Mouse (Mus musculus) embryonic facial prominence, embryonic 15.5 days (tissue): Measurements from ENCODE around the gene Mtx3. TPM values are rescaled to one million over a fixed set of nuclear protein-coding genes. Genes with fewer than 3 reads are reported as not detected.
"Not testable (repeated sequence)": the region's sequence is repeated elsewhere in the genome, so short reads cannot be mapped to it uniquely, and the experiment has no call there.

ENCODE experiments used
- ATAC-seq: fragments of 200-750 bp; cut with Nextera tagmentation; 2 replicates; pipeline ENCODE4 v1.8.0; 2017; ENCODE audit warnings: low read depth, moderate TSS enrichment; ENCODE audit not compliant: insufficient number of reproducible peaks, low FRiP score, low TSS enrichment
- H3K27ac ChIP-seq: fragments of 300-500 bp; sonication (generic); replicated peaks from 2 replicates; pipeline ENCODE4 v1.5.1; 2015; ENCODE audit warnings: mild to moderate bottlenecking, inconsistent platforms
- H3K27me3 ChIP-seq: fragments of 300-500 bp; sonication (generic); 2 replicates; pipeline ENCODE4 v1.6.1; 2015; ENCODE audit warnings: inconsistent platforms
- H3K36me3 ChIP-seq: fragments of 300-500 bp; sonication (generic); 2 replicates; pipeline ENCODE4 v1.6.1; 2015; ENCODE audit warnings: mild to moderate bottlenecking, inconsistent platforms
- H3K4me1 ChIP-seq: fragments of 300-500 bp; sonication (generic); 2 replicates; pipeline ENCODE4 v1.6.1; 2015; ENCODE audit warnings: inconsistent platforms
- H3K4me2 ChIP-seq: fragments of 300-500 bp; sonication (generic); replicated peaks from 2 replicates; pipeline ENCODE4 v1.6.1; 2015; ENCODE audit warnings: mild to moderate bottlenecking, inconsistent platforms
- H3K4me3 ChIP-seq: fragments of 300-500 bp; sonication (generic); replicated peaks from 2 replicates; pipeline ENCODE4 v1.5.1; 2015; ENCODE audit warnings: mild to moderate bottlenecking, inconsistent platforms
- H3K9ac ChIP-seq: fragments of 300-500 bp; sonication (generic); 2 replicates; pipeline ENCODE4 v1.6.1; 2015; ENCODE audit warnings: inconsistent platforms
- H3K9me3 ChIP-seq: fragments of 300-500 bp; sonication (generic); replicated peaks from 2 replicates; pipeline ENCODE4 v1.6.1; 2016; ENCODE audit warnings: inconsistent platforms
- WGBS: fragments of 180-500 bp; shearing (Covaris S2); methylation state at CpG from one replicate; pipeline ENCODE4 v1.1.7; 2015; 5-methylcytosine and 5-hydroxymethylcytosine counted together
- polyA plus RNA-seq: library from polyadenylated mRNA; unstranded; fragments of >200 nt; fragmentation: Nextera tagmentation; extraction: Ambion mirVana; gene quantifications from 2 replicates; pipeline ENCODE4 v1.2.1, GENCODE M21; 2015

Gene Mtx3
- polyA plus RNA-seq, result 3.2 and 3.8 TPM in 2 replicates

DNA sequence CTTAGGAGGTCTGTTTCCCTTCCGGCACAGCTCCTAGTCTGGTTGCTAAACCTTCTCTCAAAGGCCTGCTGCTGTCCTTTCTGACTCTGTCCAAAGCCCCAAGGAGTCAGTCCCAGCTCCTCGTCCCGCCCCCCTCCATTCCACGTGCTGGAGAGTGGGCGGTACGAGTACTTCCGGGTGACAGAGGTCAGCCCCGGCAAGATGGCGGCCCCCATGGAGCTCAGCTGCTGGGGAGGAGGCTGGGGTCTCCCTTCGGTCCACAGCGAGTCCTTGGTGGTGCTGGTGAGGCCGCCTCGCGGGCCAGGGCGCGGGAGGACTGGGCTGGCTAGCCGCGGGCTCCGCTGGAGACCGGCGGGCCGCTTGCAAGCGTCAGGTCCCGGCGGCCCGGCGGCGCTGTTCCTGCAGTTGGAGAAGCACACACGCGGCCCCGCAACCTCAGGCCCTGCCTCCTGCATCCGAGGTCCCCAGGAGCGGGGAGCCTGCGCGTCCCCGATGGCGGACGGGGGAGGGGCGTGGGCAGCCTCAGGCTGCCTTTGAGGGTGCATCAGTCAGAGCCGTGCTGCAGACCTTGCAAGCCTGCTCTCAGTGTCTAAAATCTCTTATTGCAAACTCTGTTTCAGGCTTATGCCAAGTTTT lies at the start of gene Mtx3:
Gene Mtx3 (plus strand): TSS at position 175 of the 636 bp plus-strand sequence.
- Histone ChIP-seq H3K4me2 (peak within 1 kb of the TSS; percentile 66), H3K4me3 (peak within 1 kb of the TSS; percentile 79), H3K27ac (peak within 1 kb of the TSS; percentile 83), H3K4me1 (no peaks in the 10 kb centered on the region), H3K9me3 (no peaks in the 10 kb centered on the region), H3K9ac (peak within 1 kb of the TSS; percentile 60), H3K27me3 (no peaks in the 10 kb centered on the region; the same call in 1 of the 2 replicates), H3K36me3 (peaks cover 20% of the 10 kb centered on the region)
- ATAC-seq, result peak; percentile 95
- 2% methylated on average over 40 of the region's 40 CpGs for whole genome bisulfite sequencing

DNA sequence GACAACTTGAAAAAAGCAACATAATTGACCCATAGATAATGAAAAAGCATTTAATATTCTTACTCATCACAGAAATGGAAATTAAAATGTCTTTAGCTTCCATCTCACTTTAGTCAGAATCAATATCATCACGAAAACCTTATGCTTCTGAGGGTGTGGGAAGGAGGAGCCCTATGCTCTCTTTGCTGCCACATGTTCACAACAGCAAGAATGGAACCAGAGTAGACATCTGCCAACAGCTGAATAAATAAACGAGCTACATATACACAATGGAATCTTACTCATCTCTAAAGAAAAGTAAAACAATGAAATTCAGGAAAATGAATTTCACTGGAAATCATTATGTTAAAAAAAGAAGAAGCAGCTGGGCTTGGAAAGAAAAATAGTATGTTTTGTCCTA lies 45.7 kb upstream of the Mtx3 start:
- no peak overlapping the region for H3K4me2 ChIP-seq
- peaks cover 20% of the 10 kb centered on the region for H3K27me3 ChIP-seq
- no peaks in the 10 kb centered on the region for H3K36me3 ChIP-seq
- H3K4me1 ChIP-seq, result peaks cover 8% of the 10 kb centered on the region
- no peak overlapping the region for H3K9ac ChIP-seq
- 48% methylated on average over 2 of the region's 2 CpGs for WGBS
- no peak for ATAC-seq
- H3K27ac ChIP-seq, result no peak overlapping the region
- no peak overlapping the region for H3K4me3 ChIP-seq
- H3K9me3 ChIP-seq, result no peaks in the 10 kb centered on the region

DNA sequence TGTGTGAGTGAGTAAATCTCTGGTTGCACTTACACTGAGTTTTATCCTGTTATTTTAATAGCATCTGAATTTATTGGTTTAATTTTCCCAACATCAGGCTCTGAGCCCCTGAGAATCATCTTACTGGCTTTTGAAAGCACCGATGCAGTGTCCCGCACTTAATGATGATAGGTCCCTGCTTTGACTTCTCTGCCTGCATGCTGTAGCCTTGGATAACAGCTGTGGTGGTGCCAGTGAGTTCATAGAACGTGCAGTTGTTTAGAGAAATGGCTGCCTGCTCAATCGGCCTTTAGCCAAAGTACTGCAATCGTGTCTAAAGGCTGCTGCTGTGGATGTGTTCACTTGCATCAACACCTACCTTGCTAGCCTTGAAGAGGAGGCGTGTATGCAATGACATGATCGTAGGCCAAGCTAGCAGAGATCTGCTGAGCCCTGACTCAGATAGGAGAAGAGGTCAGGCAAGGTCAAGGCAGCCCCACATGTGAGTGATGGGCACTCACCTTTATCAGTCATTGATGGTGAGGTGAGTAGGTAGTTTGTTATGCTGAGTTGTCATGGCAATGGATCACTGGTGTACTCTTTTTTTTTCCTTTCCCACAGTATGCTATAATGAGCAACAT lies 45.1 kb upstream of the Mtx3 start:
- Histone ChIP-seq H3K4me2 (no peak overlapping the region), H3K27me3 (peaks cover 15% of the 10 kb centered on the region), H3K4me1 (peaks cover 5% of the 10 kb centered on the region), H3K9me3 (no peaks in the 10 kb centered on the region), H3K9ac (no peak overlapping the region), H3K36me3 (no peaks in the 10 kb centered on the region), H3K27ac (0 out of 2 replicates have a peak overlapping the region, but pooled peaks have one; percentile 39), H3K4me3 (no peak overlapping the region)
- no peak for ATAC-seq
- 62% methylated on average over 7 of the region's 7 CpGs for WGBS

DNA sequence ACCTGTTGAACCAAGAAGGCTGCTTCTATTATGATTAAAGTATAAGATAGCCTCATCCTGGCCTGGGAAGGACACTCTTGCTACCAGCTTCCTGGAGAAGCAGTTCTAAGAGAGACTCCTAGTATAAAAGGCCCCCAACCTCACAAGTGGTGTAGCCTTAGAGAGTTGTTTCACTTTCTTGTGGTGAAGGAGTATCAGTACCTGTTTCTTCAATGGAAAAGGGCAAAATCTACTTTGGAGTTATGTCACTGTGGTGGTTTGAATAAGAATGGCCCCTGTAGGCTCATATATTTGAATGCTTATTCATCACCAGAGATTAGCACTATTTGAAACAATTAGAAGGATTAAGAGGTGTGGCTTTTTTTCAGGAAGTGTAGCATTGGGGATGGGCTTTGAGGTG lies 37.8 kb upstream of the Mtx3 start:
- no peak overlapping the region for H3K9ac ChIP-seq
- no peak overlapping the region for H3K4me3 ChIP-seq
- no peak overlapping the region for H3K4me2 ChIP-seq
- ATAC-seq, result no peak
- H3K9me3 ChIP-seq, result no peaks in the 10 kb centered on the region
- no peaks in the 10 kb centered on the region for H3K4me1 ChIP-seq
- H3K27ac ChIP-seq, result no peak overlapping the region
- no peaks in the 10 kb centered on the region for H3K27me3 ChIP-seq
- no peaks in the 10 kb centered on the region for H3K36me3 ChIP-seq

DNA sequence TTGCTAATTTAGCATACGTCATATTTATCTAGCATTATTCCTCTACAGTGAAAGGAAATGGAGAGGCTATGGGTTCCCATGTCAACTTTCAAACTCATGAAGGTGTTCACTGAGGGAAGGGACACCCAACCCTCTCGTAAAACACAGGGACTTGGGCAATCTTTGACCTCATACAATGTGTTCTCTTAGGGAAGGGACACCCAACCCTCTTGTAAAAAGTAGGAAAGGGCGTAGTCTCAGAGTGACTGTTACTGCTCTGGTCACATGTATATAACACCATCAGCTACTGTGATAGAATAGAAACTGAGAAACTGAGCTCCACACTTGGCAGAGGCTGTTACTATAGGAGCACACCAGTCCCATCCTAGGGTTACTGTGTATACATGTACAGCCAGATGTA lies 36.7 kb upstream of the Mtx3 start:
- Histone ChIP-seq H3K4me2 (no peak overlapping the region), H3K36me3 (no peaks in the 10 kb centered on the region), H3K9ac (no peak overlapping the region), H3K27me3 (no peaks in the 10 kb centered on the region), H3K4me3 (no peak overlapping the region), H3K27ac (no peak overlapping the region), H3K4me1 (no peaks in the 10 kb centered on the region), H3K9me3 (no peaks in the 10 kb centered on the region)
- WGBS, result 86% methylated on average over 3 of the region's 3 CpGs
- ATAC-seq, result no peak

DNA sequence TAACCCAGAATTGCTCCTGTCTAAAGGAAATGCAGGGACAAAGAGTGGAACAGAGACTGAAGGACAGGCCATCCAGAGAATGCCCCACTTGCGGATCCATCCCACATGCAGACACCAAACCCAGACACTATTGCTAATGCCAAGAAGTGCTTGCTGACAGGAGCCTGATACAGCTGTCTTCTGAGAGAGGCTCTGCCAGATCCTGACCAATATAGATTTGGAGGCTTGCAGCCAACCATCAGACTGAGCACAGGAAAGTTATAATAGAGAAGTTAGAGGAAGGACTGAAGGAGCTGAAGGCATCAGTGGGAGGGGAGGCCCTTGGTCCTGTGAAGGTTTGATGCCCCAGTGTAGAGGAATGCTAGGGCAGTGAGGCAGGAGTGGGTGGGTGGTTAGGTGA lies 34.0 kb upstream of the Mtx3 start:
- WGBS, result 85% methylated on average over 1 of the region's 1 CpGs
- H3K4me1 ChIP-seq, H3K27me3 ChIP-seq, H3K9ac ChIP-seq, H3K27ac ChIP-seq, H3K9me3 ChIP-seq, H3K36me3 ChIP-seq, H3K4me3 ChIP-seq, ATAC-seq, H3K4me2 ChIP-seq: not testable (repeated sequence)

DNA sequence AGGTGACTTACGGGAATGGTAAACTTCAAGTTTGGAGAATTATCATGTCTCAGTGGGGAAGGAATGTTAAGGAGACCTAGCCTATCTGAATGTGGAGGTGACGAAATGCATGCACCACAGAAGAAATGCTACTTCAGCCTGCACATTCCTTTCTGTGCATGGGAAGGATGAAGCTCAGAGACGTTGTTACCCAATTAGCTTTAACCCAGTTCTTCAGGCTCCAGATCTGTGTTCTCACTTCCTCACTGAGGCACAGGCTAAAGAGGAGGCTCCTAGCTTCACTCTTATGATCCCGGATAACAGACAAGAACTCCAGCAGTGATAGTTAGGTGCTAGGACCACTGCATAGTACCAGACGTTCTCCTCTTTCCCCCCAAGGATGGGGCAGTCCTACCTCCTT lies 28.2 kb upstream of the Mtx3 start:
- 0 out of 2 replicates have a peak, but pooled peaks cover 6% of the 10 kb centered on the region for H3K4me1 ChIP-seq
- no peak overlapping the region for H3K9ac ChIP-seq
- no peaks in the 10 kb centered on the region for H3K9me3 ChIP-seq
- H3K27me3 ChIP-seq, result no peaks in the 10 kb centered on the region
- WGBS, result 81% methylated on average over 5 of the region's 5 CpGs
- no peak overlapping the region for H3K4me2 ChIP-seq
- H3K27ac ChIP-seq, result no peak overlapping the region
- no peak overlapping the region for H3K4me3 ChIP-seq
- no peak for ATAC-seq
- no peaks in the 10 kb centered on the region for H3K36me3 ChIP-seq

DNA sequence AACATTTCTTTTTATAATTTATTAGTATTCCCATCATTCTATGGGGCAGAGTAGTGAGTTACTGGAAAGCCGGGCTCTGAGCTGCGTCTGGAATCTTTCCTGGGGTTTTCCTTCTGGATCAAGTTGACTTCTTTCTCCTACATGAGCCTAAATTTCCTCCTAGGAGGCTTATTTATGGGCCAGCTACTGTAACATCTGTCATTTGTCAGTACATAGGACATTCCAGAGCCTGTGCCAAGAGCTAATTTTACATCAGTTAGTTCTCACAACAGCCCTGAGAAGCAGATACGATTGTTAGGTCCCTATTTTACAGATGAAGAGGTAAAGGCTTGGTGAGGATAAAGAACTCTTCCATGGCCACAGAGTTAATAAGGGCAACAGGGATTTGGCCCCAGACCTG lies 27.2 kb upstream of the Mtx3 start:
- Histone ChIP-seq H3K4me1 (0 out of 2 replicates have a peak, but pooled peaks cover 6% of the 10 kb centered on the region), H3K27ac (no peak overlapping the region), H3K4me3 (no peak overlapping the region), H3K36me3 (no peaks in the 10 kb centered on the region), H3K9ac (no peak overlapping the region), H3K27me3 (no peaks in the 10 kb centered on the region), H3K4me2 (no peak overlapping the region), H3K9me3 (no peaks in the 10 kb centered on the region)
- no peak for ATAC-seq
- 42% methylated on average over 3 of the region's 3 CpGs for WGBS

DNA sequence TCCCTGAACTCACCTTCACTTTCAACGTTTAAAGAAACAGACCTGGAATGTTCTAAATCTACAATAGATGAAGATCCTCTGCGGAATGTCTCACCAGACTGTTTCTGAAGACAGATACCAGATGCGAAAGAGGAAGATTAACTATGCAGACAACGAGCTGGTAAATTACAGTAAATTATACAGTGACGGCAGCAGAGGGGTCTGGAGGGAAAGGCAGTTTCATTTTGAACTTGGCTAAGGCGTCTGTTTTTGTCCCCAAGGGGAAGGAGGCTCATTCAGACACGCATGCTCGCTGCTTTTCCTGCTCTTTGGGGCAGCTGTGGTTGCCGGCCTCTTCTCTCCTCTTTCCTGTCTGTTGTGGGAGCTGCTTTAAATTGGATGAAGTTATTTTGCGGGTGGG lies 15.7 kb upstream of the Mtx3 start:
- WGBS, result 28% methylated on average over 10 of the region's 10 CpGs
- H3K27ac ChIP-seq, result peak overlapping the region; percentile 28; the same call in 1 of the 2 replicates
- H3K4me3 ChIP-seq, result 0 out of 2 replicates have a peak overlapping the region, but pooled peaks have one; percentile 8
- H3K4me1 ChIP-seq, result peaks cover 15% of the 10 kb centered on the region
- no peak overlapping the region for H3K9ac ChIP-seq
- no peaks in the 10 kb centered on the region for H3K36me3 ChIP-seq
- H3K27me3 ChIP-seq, result no peaks in the 10 kb centered on the region
- H3K4me2 ChIP-seq, result peak overlapping the region; percentile 34; the same call in 1 of the 2 replicates
- ATAC-seq, result no peak; the same call in 1 of the 2 replicates
- H3K9me3 ChIP-seq, result no peaks in the 10 kb centered on the region

DNA sequence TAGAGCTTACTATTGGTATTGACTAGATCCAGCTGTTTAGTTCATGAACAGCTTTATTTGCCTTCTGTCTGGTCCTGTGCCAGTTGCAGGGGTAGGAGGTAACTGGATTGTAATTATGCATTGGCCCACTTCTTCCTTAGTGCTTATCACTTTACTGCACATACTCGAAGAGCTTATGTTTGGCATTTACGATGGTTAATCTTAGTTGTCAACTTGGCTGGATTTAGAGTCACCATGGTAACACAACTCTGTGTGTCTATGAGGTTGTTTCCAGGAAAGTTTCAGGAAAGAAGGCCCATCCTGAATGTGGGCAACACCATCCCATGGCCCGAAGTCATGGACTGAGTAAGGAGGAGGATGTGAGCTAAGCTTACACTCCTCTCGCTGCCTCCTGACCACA lies 11.4 kb upstream of the Mtx3 start:
- Histone ChIP-seq H3K4me3 (no peak overlapping the region), H3K27me3 (no peaks in the 10 kb centered on the region), H3K9me3 (no peaks in the 10 kb centered on the region), H3K27ac (no peak overlapping the region), H3K36me3 (no peaks in the 10 kb centered on the region), H3K9ac (no peak overlapping the region), H3K4me1 (peaks cover 15% of the 10 kb centered on the region), H3K4me2 (no peak overlapping the region)
- ATAC-seq, result no peak
- 85% methylated on average over 4 of the region's 4 CpGs for WGBS

DNA sequence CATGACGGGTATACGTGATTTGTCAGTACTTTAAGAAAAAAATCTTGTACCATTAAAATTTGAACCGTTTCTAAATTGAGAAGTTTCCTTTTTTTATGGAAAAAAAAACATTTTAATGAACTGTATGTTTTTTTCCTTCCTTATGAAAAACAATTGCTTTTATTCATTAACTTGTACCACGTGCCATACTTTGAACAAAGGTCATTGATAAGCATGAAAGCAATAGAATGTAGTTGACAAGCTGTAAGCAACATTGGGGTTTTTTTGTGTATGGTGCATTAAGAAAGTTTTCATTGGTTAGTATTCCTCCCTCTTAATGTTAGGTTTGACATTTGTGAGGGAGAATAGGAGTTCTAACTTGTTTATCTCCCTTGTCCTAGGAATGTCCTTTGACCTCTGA lies 1.9 kb downstream of the Mtx3 start:
- 88% methylated on average over 4 of the region's 4 CpGs for WGBS
- Histone ChIP-seq H3K4me1 (no peaks in the 10 kb centered on the region), H3K27ac (no peak overlapping the region), H3K27me3 (no peaks in the 10 kb centered on the region; the same call in 1 of the 2 replicates), H3K4me3 (no peak overlapping the region), H3K36me3 (peaks cover 34% of the 10 kb centered on the region), H3K9me3 (no peaks in the 10 kb centered on the region), H3K9ac (no peak overlapping the region), H3K4me2 (no peak overlapping the region)
- no peak for ATAC-seq

DNA sequence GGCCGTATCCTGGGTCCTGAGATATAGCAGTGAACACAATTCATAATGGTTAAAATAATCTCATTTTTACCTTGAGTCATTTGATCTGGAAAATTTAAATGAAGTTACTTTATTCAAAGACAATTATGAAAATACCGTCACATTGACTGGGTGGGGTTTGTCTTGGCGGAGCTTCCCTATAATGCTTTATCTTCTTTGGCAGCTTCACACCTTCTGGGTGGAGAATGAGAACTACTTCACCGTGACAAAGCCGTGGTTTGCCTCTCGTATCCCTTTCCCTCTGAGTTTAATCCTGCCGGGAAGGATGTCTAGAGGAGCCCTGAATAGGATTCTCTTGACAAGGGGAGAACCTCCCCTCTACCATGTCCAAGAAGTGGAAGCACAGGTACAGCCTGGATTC lies 2.8 kb downstream of the Mtx3 start:
- Histone ChIP-seq H3K27me3 (no peaks in the 10 kb centered on the region; the same call in 1 of the 2 replicates), H3K9me3 (no peaks in the 10 kb centered on the region), H3K4me1 (no peaks in the 10 kb centered on the region), H3K9ac (no peak overlapping the region), H3K27ac (no peak overlapping the region), H3K4me3 (no peak overlapping the region), H3K36me3 (peaks cover 34% of the 10 kb centered on the region), H3K4me2 (no peak overlapping the region)
- ATAC-seq, result no peak
- WGBS, result 91% methylated on average over 7 of the region's 7 CpGs
